Mouse (Mus musculus) neural tube, embryonic 13.5 days (tissue): ENCODE measurements at regions not wholly inside any gene's neighbourhood (a gene's known extent, or its start where the extent isn't known, plus 50 kb on each side); places are given as distances from the start of the nearest gene placed in this dataset.

Experiments used
- ATAC-seq: fragments of 200-750 bp; cut with Nextera tagmentation; 2 replicates; pipeline ENCODE4 v1.8.0; 2017; ENCODE audit warnings: low read depth, mild to moderate bottlenecking, moderate TSS enrichment, moderate library complexity
- H3K27ac ChIP-seq: fragments of 300-500 bp; sonication (generic); replicated peaks from 2 replicates; pipeline ENCODE4 v1.5.1; 2015; ENCODE audit warnings: moderate library complexity, mild to moderate bottlenecking, inconsistent platforms
- H3K27me3 ChIP-seq: fragments of 300-500 bp; sonication (generic); 2 replicates; pipeline ENCODE4 v1.6.1; 2015; ENCODE audit warnings: mild to moderate bottlenecking, inconsistent platforms
- H3K36me3 ChIP-seq: fragments of 300-500 bp; sonication (generic); 2 replicates; pipeline ENCODE4 v1.6.1; 2015; ENCODE audit warnings: mild to moderate bottlenecking, inconsistent platforms
- H3K4me1 ChIP-seq: fragments of 300-500 bp; sonication (generic); replicated peaks from 2 replicates; pipeline ENCODE4 v1.6.1; 2015; ENCODE audit warnings: inconsistent platforms
- H3K4me2 ChIP-seq: fragments of 300-500 bp; sonication (generic); 2 replicates; pipeline ENCODE4 v1.6.1; 2015; ENCODE audit warnings: inconsistent platforms, mild to moderate bottlenecking, moderate library complexity
- H3K4me3 ChIP-seq: fragments of 300-500 bp; sonication (generic); 2 replicates; pipeline ENCODE4 v1.5.1; 2015; ENCODE audit warnings: mild to moderate bottlenecking, inconsistent platforms
- H3K9ac ChIP-seq: fragments of 300-500 bp; sonication (generic); 2 replicates; pipeline ENCODE4 v1.6.1; 2015; ENCODE audit warnings: moderate library complexity, mild to moderate bottlenecking, inconsistent platforms
- H3K9me3 ChIP-seq: fragments of 300-500 bp; sonication (generic); 2 replicates; pipeline ENCODE4 v1.6.1; 2016; ENCODE audit warnings: inconsistent platforms
- WGBS: fragments of 180-500 bp; shearing (Covaris S2); methylation state at CpG from one replicate; pipeline ENCODE4 v1.1.7; 2015; 5-methylcytosine and 5-hydroxymethylcytosine counted together

DNA sequence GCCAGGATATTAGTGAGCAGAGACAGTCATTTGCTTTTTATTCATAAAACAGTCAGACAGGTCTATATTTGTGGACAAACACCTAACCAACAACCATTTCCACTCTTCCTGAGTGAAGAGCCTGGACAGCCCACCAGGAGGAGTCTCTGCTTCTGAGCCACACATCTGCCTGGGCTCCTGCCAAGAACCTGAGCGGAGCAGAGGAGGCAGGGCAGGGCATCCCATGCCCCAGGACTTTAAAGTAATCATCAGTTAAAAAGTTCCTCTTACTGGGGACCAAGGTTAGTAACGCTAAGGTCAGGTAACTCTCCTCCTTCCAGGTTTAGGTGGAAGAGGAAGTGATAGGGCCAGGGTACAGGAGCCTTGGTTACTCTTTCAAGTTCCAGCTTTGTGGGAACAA is 144.1 kb upstream of the Zfp618 start:
- Histone ChIP-seq H3K36me3 (no peaks in the 10 kb centered on the region), H3K27me3 (no peaks in the 10 kb centered on the region), H3K9ac (no peak overlapping the region), H3K9me3 (no peaks in the 10 kb centered on the region), H3K4me3 (no peak overlapping the region), H3K4me2 (no peak overlapping the region), H3K4me1 (peaks cover 25% of the 10 kb centered on the region), H3K27ac (no peak overlapping the region)
- 51% methylated on average over 2 of the region's 2 CpGs for WGBS
- ATAC-seq: no peak

DNA sequence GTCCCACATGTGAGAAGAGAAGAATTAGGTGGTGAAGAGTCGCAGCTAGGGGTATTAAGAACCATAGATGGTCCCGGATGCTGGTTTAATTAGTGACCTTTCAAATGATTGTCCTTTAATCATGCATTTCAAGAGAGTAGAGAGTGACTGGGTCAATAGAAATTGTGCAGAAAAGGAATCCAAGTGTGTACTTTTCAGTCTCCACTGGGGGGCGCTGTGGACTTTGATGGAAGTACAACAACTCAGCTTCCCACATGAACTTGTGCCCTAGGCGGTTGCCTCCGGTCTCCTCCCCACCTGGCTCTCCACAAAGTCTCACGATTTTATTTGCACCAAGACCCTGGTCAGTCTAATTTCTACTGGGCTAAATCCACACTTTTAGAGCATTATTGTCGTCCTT is 142.8 kb upstream of the Zfp618 start:
- ATAC-seq: no peak; the same call in 1 of the 2 replicates
- 36% methylated on average over 7 of the region's 7 CpGs for WGBS
- Histone ChIP-seq H3K4me1 (peaks cover 25% of the 10 kb centered on the region), H3K4me2 (no peak overlapping the region), H3K36me3 (no peaks in the 10 kb centered on the region), H3K9ac (no peak overlapping the region), H3K27me3 (no peaks in the 10 kb centered on the region), H3K27ac (no peak overlapping the region), H3K4me3 (no peak overlapping the region), H3K9me3 (no peaks in the 10 kb centered on the region)

DNA sequence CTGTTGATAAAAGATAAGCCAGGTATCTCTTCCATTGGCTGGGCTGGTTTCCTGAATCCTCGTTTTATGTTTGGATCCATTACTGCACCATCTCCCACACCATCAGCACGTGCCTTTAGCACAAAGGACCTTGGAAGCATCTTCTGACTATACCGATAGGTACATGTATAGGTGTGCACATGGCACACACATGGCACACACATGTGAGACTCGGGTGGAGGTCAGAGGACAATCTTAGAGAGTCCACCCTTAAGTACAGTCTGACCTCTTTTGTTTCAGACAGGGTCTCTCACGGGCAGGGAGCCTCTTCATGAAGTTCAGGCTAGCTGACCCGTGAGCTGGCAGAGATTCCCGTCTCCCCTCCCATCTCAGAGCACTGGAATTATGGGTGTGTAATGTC is 142.3 kb upstream of the Zfp618 start:
- H3K27me3 ChIP-seq: no peaks in the 10 kb centered on the region
- H3K9me3 ChIP-seq: no peaks in the 10 kb centered on the region
- no peak overlapping the region for H3K4me3 ChIP-seq
- no peak overlapping the region for H3K4me2 ChIP-seq
- peak overlapping the region; percentile 55 for H3K27ac ChIP-seq
- 48% methylated on average over 7 of the region's 7 CpGs for WGBS
- H3K4me1 ChIP-seq: peaks cover 25% of the 10 kb centered on the region
- peak; percentile 54 for ATAC-seq
- H3K36me3 ChIP-seq: no peaks in the 10 kb centered on the region
- H3K9ac ChIP-seq: no peak overlapping the region

DNA sequence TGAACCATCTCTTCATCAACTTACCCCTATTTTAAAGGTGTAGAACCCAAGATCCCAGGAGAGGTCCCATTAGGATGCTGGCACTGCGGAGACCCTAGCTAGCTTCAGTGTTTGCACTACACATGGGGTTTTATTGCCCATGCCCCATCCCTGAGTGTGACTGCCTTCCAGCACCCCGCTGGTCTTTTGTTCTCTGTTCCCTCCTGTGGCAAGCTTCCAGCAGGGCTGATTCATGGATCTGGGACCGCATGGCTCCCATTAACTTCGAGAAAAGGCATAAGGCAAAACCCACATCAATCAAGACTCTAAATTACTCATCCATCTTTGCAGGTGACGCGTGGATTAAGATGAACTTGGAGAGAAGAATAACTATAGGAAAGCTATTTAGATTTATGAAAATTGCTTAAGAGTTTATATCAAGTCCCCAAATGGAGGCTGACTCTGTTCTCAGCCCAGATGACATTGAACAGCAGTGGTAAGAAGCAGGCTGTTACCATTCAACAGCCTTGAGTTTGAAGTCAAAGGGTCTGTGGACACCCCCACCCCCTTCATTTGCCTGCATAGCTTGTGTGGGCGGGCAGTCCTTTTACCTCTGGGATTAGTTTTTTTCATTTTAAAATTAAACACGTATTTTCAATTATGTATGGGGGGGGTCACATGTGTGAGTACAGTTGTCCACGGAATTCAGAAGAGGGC is 141.7 kb upstream of the Zfp618 start:
- peak overlapping the region; percentile 55 for H3K27ac ChIP-seq
- peak; percentile 76 for ATAC-seq
- WGBS: 16% methylated on average over 9 of the region's 9 CpGs

DNA sequence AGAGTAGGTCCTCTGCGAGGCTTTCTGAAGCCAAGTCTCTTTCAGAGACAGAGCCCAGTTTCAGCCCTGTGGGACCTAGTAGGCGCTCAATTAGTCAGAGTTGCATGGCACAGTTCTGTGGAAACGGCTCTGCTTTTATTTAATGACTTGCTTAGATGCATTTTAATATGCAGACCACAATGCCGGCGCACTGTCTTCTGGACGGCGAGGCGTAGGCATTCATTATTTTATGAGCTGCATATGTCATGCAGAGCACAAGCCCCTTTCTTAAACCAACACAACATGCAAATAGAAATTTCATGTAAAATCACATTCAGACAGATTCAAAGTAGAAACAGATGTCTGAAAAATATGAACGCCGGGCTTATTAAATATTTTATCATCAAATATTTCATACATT is 140.8 kb upstream of the Zfp618 start:
- no peaks in the 10 kb centered on the region for H3K27me3 ChIP-seq
- H3K36me3 ChIP-seq: no peaks in the 10 kb centered on the region
- H3K4me2 ChIP-seq: no peak overlapping the region
- no peaks in the 10 kb centered on the region for H3K9me3 ChIP-seq
- H3K27ac ChIP-seq: peak overlapping the region; percentile 39
- 43% methylated on average over 10 of the region's 10 CpGs for whole genome bisulfite sequencing
- peak; percentile 45 for ATAC-seq
- H3K4me1 ChIP-seq: peaks cover 29% of the 10 kb centered on the region
- H3K4me3 ChIP-seq: no peak overlapping the region
- no peak overlapping the region for H3K9ac ChIP-seq

More for the DNA sequence above, 141.7 kb upstream of the Zfp618 start:
- Histone ChIP-seq H3K4me1 (peaks cover 25% of the 10 kb centered on the region), H3K4me2 (no peak overlapping the region), H3K36me3 (no peaks in the 10 kb centered on the region), H3K4me3 (no peak overlapping the region), H3K9me3 (no peaks in the 10 kb centered on the region), H3K27me3 (no peaks in the 10 kb centered on the region), H3K9ac (no peak overlapping the region)

DNA sequence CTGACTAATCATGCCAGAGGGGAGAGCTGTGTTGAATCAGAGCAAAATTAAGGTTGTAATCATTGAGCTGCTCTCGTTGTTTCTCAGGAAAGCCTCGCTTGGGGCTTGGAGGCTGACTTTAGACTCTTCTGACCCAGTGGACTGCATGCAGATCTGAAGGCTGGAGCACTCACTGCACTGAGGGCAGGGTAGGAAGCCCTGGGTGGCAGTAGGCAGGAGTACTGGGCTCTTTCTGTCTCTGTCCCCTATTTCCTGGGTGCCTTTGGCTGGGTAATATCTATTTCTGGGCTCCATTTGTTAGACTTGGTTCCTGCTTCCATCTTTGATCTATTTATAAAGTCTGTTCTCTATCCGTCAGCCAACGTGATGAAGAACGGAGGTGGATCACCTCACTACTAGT is 140.1 kb upstream of the Zfp618 start:
- Histone ChIP-seq H3K9me3 (no peaks in the 10 kb centered on the region), H3K27ac (peak overlapping the region; percentile 77), H3K27me3 (no peaks in the 10 kb centered on the region), H3K4me1 (peaks cover 29% of the 10 kb centered on the region), H3K9ac (no peak overlapping the region), H3K4me3 (no peak overlapping the region), H3K36me3 (no peaks in the 10 kb centered on the region), H3K4me2 (no peak overlapping the region)
- no peak for ATAC-seq
- WGBS: 70% methylated on average over 5 of the region's 5 CpGs

DNA sequence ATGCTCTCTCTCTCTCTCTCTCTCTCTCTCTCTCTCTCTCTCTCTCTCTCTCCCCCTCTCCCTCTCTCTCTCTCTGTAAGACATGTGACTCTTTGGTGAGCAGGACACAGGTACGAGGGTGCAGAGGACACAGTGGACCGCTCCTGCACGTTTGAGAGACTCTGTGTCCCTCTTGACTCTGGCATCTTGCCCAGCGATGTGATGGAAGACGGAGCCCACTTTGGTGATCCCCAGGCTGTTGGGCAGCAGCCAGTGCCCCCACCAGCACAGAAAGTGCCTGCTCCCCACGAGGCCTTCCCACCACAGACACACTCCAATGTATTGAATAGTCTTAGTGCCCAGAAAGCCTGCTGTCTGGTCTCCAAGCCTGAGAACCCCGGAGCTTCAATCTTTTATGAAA is 136.4 kb upstream of the Zfp618 start:
- Histone ChIP-seq H3K4me3 (no peak overlapping the region), H3K36me3 (no peaks in the 10 kb centered on the region), H3K9me3 (no peaks in the 10 kb centered on the region), H3K27me3 (no peaks in the 10 kb centered on the region), H3K27ac (no peak overlapping the region), H3K4me1 (peaks cover 19% of the 10 kb centered on the region), H3K4me2 (no peak overlapping the region), H3K9ac (no peak overlapping the region)
- whole genome bisulfite sequencing: 68% methylated on average over 7 of the region's 7 CpGs
- ATAC-seq: no peak

DNA sequence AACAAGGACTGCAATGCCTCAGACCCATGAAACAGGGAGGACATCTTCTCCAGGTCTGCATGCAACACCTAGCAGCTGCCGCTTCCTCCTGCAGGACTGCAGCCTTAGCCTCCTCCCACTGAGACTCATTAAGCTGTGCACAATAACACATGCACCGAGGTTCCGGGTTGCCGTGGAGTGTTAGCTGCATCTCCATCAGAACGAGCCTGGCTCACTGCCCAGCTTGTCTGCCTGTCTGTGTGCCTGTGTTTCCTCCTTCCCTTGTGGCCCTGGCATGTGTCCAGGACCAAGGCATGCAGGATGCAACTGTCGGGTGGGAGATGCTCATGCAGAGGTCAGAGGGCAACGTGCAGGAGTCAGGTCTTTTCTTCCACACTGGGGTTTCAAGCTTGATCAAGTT is 131.4 kb upstream of the Zfp618 start:
- 10% methylated on average over 7 of the region's 7 CpGs for WGBS
- H3K27ac ChIP-seq: peak overlapping the region; percentile 66
- H3K9me3 ChIP-seq: no peaks in the 10 kb centered on the region
- H3K27me3 ChIP-seq: no peaks in the 10 kb centered on the region
- H3K4me3 ChIP-seq: no peak overlapping the region
- peak; percentile 89 for ATAC-seq
- no peaks in the 10 kb centered on the region for H3K36me3 ChIP-seq
- H3K4me2 ChIP-seq: 0 out of 2 replicates have a peak overlapping the region, but pooled peaks have one; percentile 3
- H3K4me1 ChIP-seq: peaks cover 8% of the 10 kb centered on the region
- H3K9ac ChIP-seq: no peak overlapping the region

DNA sequence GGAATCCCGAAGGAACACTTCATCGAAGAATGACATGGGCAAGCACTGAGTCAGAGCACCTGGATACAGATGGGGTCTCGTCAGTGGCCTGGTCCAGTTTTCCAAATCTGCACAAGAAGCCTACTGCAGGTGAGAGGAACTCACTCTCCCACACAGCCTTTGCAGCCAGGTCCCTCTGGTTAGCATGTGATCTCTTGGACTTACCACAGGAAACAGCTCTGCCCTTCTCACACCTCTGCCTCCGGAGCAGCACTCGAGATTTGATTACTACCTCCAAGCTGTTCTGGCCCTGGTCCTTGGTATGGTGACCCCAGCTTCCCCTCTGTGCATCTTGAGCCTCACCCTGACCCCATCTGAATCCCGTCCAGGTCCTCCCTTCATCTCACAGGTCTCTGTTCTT is 128.5 kb upstream of the Zfp618 start:
- Histone ChIP-seq H3K4me2 (no peak overlapping the region), H3K4me1 (peaks cover 6% of the 10 kb centered on the region), H3K27ac (no peak overlapping the region), H3K9me3 (no peaks in the 10 kb centered on the region), H3K9ac (no peak overlapping the region), H3K4me3 (no peak overlapping the region), H3K36me3 (no peaks in the 10 kb centered on the region), H3K27me3 (no peaks in the 10 kb centered on the region)
- ATAC-seq: no peak
- 70% methylated on average over 6 of the region's 6 CpGs for WGBS

DNA sequence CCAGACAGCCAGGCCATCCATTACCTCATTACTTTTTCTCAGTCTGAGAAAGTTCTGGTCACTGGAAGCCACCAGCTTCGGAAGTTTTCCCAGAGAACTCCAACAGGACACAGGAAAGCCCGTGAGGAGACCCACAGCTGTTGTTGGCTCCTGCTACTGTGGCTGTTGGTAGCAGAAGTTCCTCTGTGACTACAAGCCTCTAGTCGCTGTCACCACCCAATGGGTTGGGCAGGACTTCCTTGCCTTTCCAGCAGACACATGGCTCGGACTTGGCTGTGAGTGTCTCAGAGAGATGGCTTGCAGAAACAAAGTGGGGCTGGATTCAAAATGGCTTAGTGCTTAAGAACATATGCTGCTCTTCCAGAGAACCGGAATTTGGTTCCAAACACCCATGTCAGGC is 114.8 kb upstream of the Zfp618 start:
- Histone ChIP-seq H3K27me3 (no peaks in the 10 kb centered on the region), H3K36me3 (no peaks in the 10 kb centered on the region), H3K4me3 (no peak overlapping the region), H3K4me2 (no peak overlapping the region), H3K9me3 (no peaks in the 10 kb centered on the region), H3K9ac (no peak overlapping the region), H3K27ac (no peak overlapping the region), H3K4me1 (no peaks in the 10 kb centered on the region)
- no peak for ATAC-seq
- 89% methylated on average over 5 of the region's 5 CpGs for WGBS

DNA sequence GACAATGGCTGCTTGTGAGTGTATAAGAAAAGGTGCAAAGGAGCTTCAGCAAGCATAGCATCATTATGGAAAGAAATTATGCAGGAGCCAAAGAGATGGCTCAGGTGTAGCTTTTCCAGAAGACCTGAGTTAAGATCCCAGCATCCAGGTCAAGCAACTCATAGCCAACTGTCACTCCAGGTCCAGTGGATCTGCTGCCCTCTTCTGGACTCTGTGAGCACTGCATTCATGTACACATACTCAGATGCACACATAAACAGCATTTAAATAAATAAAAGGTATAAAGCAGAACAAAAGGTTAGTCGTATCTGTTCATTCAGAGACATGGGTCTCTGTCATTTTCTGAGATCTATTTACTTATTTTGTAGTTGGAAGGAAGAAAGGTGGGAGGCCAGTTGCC is 112.0 kb upstream of the Zfp618 start:
- Histone ChIP-seq H3K4me1 (no peaks in the 10 kb centered on the region), H3K9ac (no peak overlapping the region), H3K9me3 (no peaks in the 10 kb centered on the region), H3K4me2 (no peak overlapping the region), H3K27ac (no peak overlapping the region), H3K27me3 (no peaks in the 10 kb centered on the region), H3K4me3 (no peak overlapping the region), H3K36me3 (no peaks in the 10 kb centered on the region)
- ATAC-seq: no peak
- 93% methylated on average over 1 of the region's 1 CpGs for WGBS

DNA sequence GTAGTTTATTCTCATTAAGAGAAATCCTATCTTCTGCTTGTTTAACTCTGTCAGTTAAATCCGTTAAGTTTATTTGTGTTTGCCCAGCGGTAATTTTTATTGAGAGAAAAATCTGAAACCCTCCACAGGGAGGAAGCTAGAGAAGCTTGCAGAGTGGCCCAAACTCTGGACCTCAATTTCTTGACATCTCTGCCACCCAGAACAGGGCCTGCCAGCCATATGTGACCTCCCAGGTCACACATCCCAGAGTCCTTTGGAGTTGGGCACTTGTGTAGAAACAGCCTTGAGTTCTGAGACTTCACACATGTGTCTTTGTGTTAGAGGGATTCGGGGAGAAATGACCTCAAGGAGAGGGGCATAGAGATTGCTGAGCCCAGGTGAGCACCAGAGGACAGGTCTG is 109.0 kb upstream of the Zfp618 start:
- H3K27ac ChIP-seq: no peak overlapping the region
- no peak overlapping the region for H3K4me2 ChIP-seq
- H3K9me3 ChIP-seq: no peaks in the 10 kb centered on the region
- H3K36me3 ChIP-seq: no peaks in the 10 kb centered on the region
- 79% methylated on average over 3 of the region's 3 CpGs for WGBS
- no peaks in the 10 kb centered on the region for H3K27me3 ChIP-seq
- ATAC-seq: no peak
- no peaks in the 10 kb centered on the region for H3K4me1 ChIP-seq
- H3K4me3 ChIP-seq: no peak overlapping the region
- H3K9ac ChIP-seq: no peak overlapping the region

DNA sequence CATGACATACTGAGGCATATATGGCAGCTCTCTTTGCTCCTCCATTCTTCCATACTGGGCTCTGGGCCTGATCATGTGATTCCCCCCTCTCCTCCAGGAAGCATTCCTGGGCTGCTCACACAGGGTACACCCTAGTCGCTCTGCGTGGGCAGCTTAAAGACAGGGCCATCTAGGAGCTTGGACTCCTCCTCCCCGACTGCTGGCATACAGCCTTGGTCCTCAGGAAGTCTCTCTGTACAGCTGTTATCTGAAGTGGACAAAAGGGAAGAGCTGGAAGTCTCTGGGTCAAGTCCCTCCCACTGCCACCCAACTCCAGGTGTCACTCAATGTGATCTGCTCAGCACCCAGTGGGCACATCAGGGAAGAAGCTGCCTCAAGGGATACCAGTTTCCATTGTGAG is 102.6 kb upstream of the Zfp618 start:
- WGBS: 89% methylated on average over 3 of the region's 3 CpGs
- no peaks in the 10 kb centered on the region for H3K9me3 ChIP-seq

More for the DNA sequence above, 102.6 kb upstream of the Zfp618 start:
- Histone ChIP-seq H3K27me3 (no peaks in the 10 kb centered on the region), H3K27ac (no peak overlapping the region), H3K4me1 (no peaks in the 10 kb centered on the region), H3K4me2 (no peak overlapping the region), H3K4me3 (no peak overlapping the region), H3K36me3 (no peaks in the 10 kb centered on the region), H3K9ac (no peak overlapping the region)
- no peak for ATAC-seq
